Mouse (Mus musculus): ENCODE measurements around the gene Slc26a1. TPM values are rescaled to one million over a fixed set of nuclear protein-coding genes. Genes with fewer than 3 reads are reported as not detected.

The Slc26a1 gene
- total RNA-seq, 2 experiments from 2014 or later: 0.17 TPM; not detected in 1

GRCm38 (mm10) chr5:108692271-108692670 is 16.9 kb upstream of the Slc26a1 start, which contains the start of gene Fgfrl1:
Gene Fgfrl1 (plus strand): TSS chr5:108692382.
- intact Hi-C loops (cut with DNase I): loop anchor here (5.0 kb wide), 1 partner anchor 35 kb away; no protein-coding TSS in a partner anchor
- peak; percentile 42 to 74 for DNase-seq

GRCm38 (mm10) chr5:108691152-108691551 is 15.8 kb upstream of the Slc26a1 start:
- intact Hi-C loops (cut with DNase I): loop anchor here (5.0 kb wide), 1 partner anchor 36 kb away; no protein-coding TSS in a partner anchor
- no peak for DNase-seq

- intact Hi-C loops (cut with DNase I): no loop called here
- no peak for DNase-seq
These were observed 13.7 kb upstream of the Slc26a1 start for GRCm38 (mm10) chr5:108689091-108689490.

GRCm38 (mm10) chr5:108680871-108681270 is 5.5 kb upstream of the Slc26a1 start:
- intact Hi-C loops (cut with DNase I): no loop called here
- no peak for DNase-seq

- DNase-seq: no peak
- intact Hi-C loops (cut with DNase I): no loop called here
These were observed 4.5 kb upstream of the Slc26a1 start for GRCm38 (mm10) chr5:108679909-108680308.

- intact Hi-C loops (cut with DNase I): no loop called here
These were observed 3.0 kb upstream of the Slc26a1 start for GRCm38 (mm10) chr5:108678296-108678854.

GRCm38 (mm10) chr5:108677605-108678295 is 2.4 kb upstream of the Slc26a1 start:
- intact Hi-C loops (cut with DNase I): no loop called here
- DNase-seq: peak; percentile 61 to 71

More at GRCm38 (mm10) chr5:108678296-108678854, 3.0 kb upstream of the Slc26a1 start:
- DNase-seq: no peak

GRCm38 (mm10) chr5:108676772-108677498 is 1.6 kb upstream of the Slc26a1 start:
- intact Hi-C loops (cut with DNase I): no loop called here
- DNase-seq: no peak

- intact Hi-C loops (cut with DNase I): no loop called here
- no peak for DNase-seq
These were observed 745 bp downstream of the Slc26a1 start for GRCm38 (mm10) chr5:108674624-108675023.

GRCm38 (mm10) chr5:108671757-108672156 is 3.6 kb downstream of the Slc26a1 start:
- no peak for DNase-seq
- intact Hi-C loops (cut with DNase I): no loop called here

- intact Hi-C loops (cut with DNase I): loop anchor here (1.0 kb wide), 1 partner anchor 57 kb away; no protein-coding TSS in a partner anchor
- DNase-seq: peak; percentile 34 to 59
These were observed 4.6 kb downstream of the Slc26a1 start for GRCm38 (mm10) chr5:108670785-108671184.

GRCm38 (mm10) chr5:108669986-108670385 is 5.4 kb downstream of the Slc26a1 start:
- no peak for DNase-seq
- intact Hi-C loops (cut with DNase I): loop anchor here (1.0 to 10.0 kb wide), 3 partner anchors 57 to 535 kb away; partner anchors contain the start of genes Atp5k, Ccdc18 and Tmed5

- intact Hi-C loops (cut with DNase I): loop anchor here (5.0 to 10.0 kb wide), 2 partner anchors 237 to 534 kb away; partner anchors contain the start of genes Atp5k, Ccdc18 and Tmed5
- DNase-seq: peak; percentile 93 to 94
These were observed 6.1 kb downstream of the Slc26a1 start, which contains the start of gene Dgkq for GRCm38 (mm10) chr5:108668977-108669936. Gene Dgkq (minus strand): TSS chr5:108669672.

- intact Hi-C loops (cut with DNase I): loop anchor here (5.0 to 10.0 kb wide), 2 partner anchors 236 to 534 kb away; partner anchors contain the start of genes Atp5k, Ccdc18 and Tmed5
- no peak for DNase-seq
These were observed 6.9 kb downstream of the Slc26a1 start for GRCm38 (mm10) chr5:108668387-108668932.

- DNase-seq: no peak
- intact Hi-C loops (cut with DNase I): loop anchor here (5.0 to 10.0 kb wide), 2 partner anchors 235 to 533 kb away; partner anchors contain the start of genes Atp5k, Ccdc18 and Tmed5
These were observed 8.0 kb downstream of the Slc26a1 start for GRCm38 (mm10) chr5:108667370-108667769.

- intact Hi-C loops (cut with DNase I): loop anchor here (5.0 to 10.0 kb wide), 2 partner anchors 233 to 530 kb away; partner anchors contain the start of genes Atp5k, Ccdc18 and Tmed5
- no peak for DNase-seq
These were observed 10.3 kb downstream of the Slc26a1 start for GRCm38 (mm10) chr5:108665066-108665465.

GRCm38 (mm10) chr5:108662772-108663171 is 12.6 kb downstream of the Slc26a1 start:
- intact Hi-C loops (cut with DNase I): loop anchor here (10.0 kb wide), 1 partner anchor 528 kb away; the partner anchor contains the start of genes Ccdc18 and Tmed5
- DNase-seq: no peak

- intact Hi-C loops (cut with DNase I): loop anchor here (10.0 kb wide), 1 partner anchor 526 kb away; the partner anchor contains the start of genes Ccdc18 and Tmed5
- peak; percentile 94 to 95 for DNase-seq
These were observed 14.6 kb downstream of the Slc26a1 start for GRCm38 (mm10) chr5:108660632-108661268.
